Mouse (Mus musculus) c-Kit-positive CD71-positive TER-119-positive erythroid progenitor cells, embryonic 14.5 days (primary cell): Measurements from ENCODE around the gene Themis2.

Experiments used
- DNase-seq: peaks from one replicate; pipeline ENCODE4 v3.0.0-alpha.2; 2013; ENCODE audit warnings: low spot score

The Themis2 gene

GRCm38 (mm10) chr4:132796196-132796886 lies at the start of gene Themis2:
Themis2 (minus strand) TSS chr4:132796387.
- DNase-seq: peak; percentile 74

- DNase-seq: peak; percentile 8
These were observed 47.5 kb upstream of the Themis2 start for GRCm38 (mm10) chr4:132843705-132844071.

GRCm38 (mm10) chr4:132842970-132843704 lies 47.0 kb upstream of the Themis2 start, which contains the start of gene Ppp1r8:
Ppp1r8 (minus strand) TSS chr4:132843169.
- peak; percentile 85 for DNase-seq

- peak; percentile 39 for DNase-seq
These were observed 46.2 kb upstream of the Themis2 start for GRCm38 (mm10) chr4:132842281-132842906.

GRCm38 (mm10) chr4:132841493-132841892 lies 45.3 kb upstream of the Themis2 start:
- DNase-seq: no peak

- DNase-seq: peak; percentile 80
These were observed 27.6 kb upstream of the Themis2 start for GRCm38 (mm10) chr4:132823614-132824366.

- no peak for DNase-seq
These were observed 22.3 kb upstream of the Themis2 start for GRCm38 (mm10) chr4:132818442-132818841.

- no peak for DNase-seq
These were observed 20.7 kb upstream of the Themis2 start for GRCm38 (mm10) chr4:132816855-132817254.

- DNase-seq: no peak
These were observed 20.2 kb upstream of the Themis2 start for GRCm38 (mm10) chr4:132816404-132816803.

GRCm38 (mm10) chr4:132809621-132810020 lies 13.4 kb upstream of the Themis2 start:
- DNase-seq: no peak

GRCm38 (mm10) chr4:132807771-132808641 lies 11.8 kb upstream of the Themis2 start:
- no peak for DNase-seq

GRCm38 (mm10) chr4:132806620-132807191 lies 10.5 kb upstream of the Themis2 start:
- DNase-seq: no peak

- DNase-seq: no peak
These were observed 9.5 kb upstream of the Themis2 start for GRCm38 (mm10) chr4:132805599-132806197.

- DNase-seq: no peak
These were observed 9.0 kb upstream of the Themis2 start for GRCm38 (mm10) chr4:132805146-132805545.

- DNase-seq: no peak
These were observed 8.1 kb upstream of the Themis2 start for GRCm38 (mm10) chr4:132804331-132804730.

GRCm38 (mm10) chr4:132803876-132804275 lies 7.7 kb upstream of the Themis2 start:
- no peak for DNase-seq

- no peak for DNase-seq
These were observed 7.0 kb upstream of the Themis2 start for GRCm38 (mm10) chr4:132803212-132803611.

GRCm38 (mm10) chr4:132802171-132802637 lies 6.0 kb upstream of the Themis2 start:
- peak; percentile 33 for DNase-seq

- peak; percentile 19 for DNase-seq
These were observed 5.2 kb upstream of the Themis2 start for GRCm38 (mm10) chr4:132801176-132802077.
